Mouse (Mus musculus): ENCODE measurements at regions not wholly inside any gene's neighbourhood (a gene's known extent, or its start where the extent isn't known, plus 50 kb on each side); places are given as distances from the start of the nearest gene placed in this dataset.

DNA sequence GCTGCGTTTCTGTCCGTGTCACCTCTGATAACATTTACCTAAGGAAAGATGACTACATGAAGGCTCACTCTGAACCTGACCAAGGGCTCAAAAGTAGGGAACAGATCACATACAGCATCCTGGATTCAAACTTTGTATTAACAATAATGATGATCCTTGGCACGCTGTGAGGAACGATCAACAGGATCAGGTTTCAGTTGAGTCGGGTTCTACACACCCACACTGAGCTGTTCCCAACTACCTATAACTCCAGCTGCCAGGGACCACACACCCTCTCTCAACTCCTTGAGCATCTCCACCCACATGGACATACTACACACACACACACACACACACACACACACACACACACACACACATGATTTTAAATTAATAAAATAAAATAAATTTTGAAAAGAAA, 107.0 kb downstream of the Edn3 start:
- ATAC-seq (ENCODE audit: insufficient number of reproducible peaks, low FRiP score, low TSS enrichment, low read depth), result no peak
- Histone ChIP-seq H3K27me3 (no peaks in the 10 kb centered on the region), H3K4me1 (peaks cover 54% of the 10 kb centered on the region), H3K9me3 (replicated peaks) (no peaks in the 10 kb centered on the region), H3K4me3 (replicated peaks) (no peak overlapping the region), H3K27ac (replicated peaks) (0 out of 2 replicates have a peak overlapping the region, but pooled peaks have one; percentile 34), H3K36me3 (no peaks in the 10 kb centered on the region), H3K9ac (no peak overlapping the region), H3K4me2 (replicated peaks) (no peak overlapping the region)
- WGBS, result 34% methylated on average over 5 of the region's 5 CpGs

DNA sequence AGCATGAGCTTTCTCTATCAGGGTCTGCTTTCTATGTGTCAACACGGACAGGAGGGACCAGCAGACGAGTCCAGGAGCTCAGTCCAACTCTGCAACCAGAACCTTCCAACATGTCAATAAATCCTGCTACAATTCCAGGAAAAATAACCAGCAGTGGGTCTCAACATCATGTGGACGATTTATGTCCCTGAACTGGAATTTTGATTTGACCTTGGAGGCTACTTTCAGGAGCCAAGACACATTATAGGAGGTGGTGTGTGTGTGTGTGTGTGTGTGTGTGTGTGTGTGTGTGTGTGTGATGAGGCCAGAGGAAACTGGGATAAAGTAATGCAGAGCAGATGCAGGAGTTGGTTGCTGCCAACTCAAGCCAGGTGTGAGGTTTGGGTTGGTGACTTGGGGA, 107.8 kb downstream of the Edn3 start:
- no peak overlapping the region for H3K4me3 ChIP-seq (replicated peaks)
- no peak overlapping the region for H3K4me2 ChIP-seq (replicated peaks)
- H3K27ac ChIP-seq (replicated peaks), result peak overlapping the region; percentile 85; the same call in 1 of the 2 replicates
- H3K27me3 ChIP-seq, result no peaks in the 10 kb centered on the region
- no peaks in the 10 kb centered on the region for H3K9me3 ChIP-seq (replicated peaks)
- H3K9ac ChIP-seq, result no peak overlapping the region
- H3K36me3 ChIP-seq, result no peaks in the 10 kb centered on the region
- WGBS, result 36% methylated on average over 3 of the region's 3 CpGs
- H3K4me1 ChIP-seq, result peaks cover 57% of the 10 kb centered on the region
- ATAC-seq (ENCODE audit: insufficient number of reproducible peaks, low FRiP score, low TSS enrichment, low read depth), result no peak

DNA sequence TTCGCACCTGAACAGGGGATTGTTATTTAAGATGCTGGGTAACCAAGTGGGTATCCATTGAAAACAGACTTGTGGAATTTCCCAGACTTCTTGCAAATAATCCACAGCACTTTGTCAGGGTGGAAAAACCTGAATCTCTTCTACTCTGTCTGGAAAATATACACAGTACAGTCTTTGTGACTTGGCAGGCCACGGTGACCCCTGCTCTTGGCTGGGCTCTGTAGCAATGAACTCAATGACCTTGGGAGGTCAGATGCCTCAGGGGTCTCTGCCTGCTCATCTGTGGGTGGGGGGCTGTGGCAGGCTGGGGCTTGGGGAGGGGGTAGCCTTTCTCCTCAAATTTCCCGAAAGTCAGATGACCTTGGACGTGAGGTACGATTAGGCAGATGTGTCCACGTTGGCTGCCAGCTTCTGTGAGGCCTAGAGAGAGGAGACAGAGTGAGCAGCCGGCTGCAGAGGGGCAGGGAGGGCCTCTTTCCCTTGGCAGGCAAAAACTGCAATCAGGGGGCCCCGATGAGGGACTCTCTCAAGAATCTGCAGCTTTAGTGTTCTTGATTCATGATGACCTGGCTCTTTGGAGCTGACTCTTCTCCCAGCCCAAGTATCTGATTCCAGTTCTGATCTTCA, 108.4 kb downstream of the Edn3 start:
- H3K4me2 ChIP-seq (replicated peaks), result no peak overlapping the region

DNA sequence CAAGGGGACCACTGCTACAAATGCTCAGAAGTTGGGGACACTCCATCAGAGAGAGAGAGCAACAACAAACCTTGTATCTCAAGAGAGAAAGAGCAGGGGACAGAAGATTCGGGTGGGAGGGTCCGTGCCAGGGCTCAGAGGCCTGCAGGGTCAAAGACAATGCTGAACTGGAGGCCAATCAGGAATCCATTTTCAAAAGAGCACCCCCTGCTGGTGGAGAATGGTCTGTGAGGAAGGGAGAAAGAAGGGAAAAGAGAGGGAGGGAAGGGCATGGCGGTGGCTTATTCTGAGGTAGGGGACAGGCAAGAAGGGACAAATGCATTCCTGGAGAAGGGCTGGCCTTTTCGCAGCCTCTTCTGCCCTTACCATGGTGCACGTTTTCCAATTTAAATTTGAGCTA, 109.9 kb downstream of the Edn3 start:
- Histone ChIP-seq H3K4me2 (replicated peaks) (no peak overlapping the region), H3K27ac (replicated peaks) (peak overlapping the region; percentile 80; the same call in 1 of the 2 replicates)
- 70% methylated on average over 5 of the region's 5 CpGs for WGBS

More for the DNA sequence above, 108.4 kb downstream of the Edn3 start:
- no peaks in the 10 kb centered on the region for H3K36me3 ChIP-seq
- WGBS, result 27% methylated on average over 8 of the region's 8 CpGs
- no peak overlapping the region for H3K9ac ChIP-seq
- H3K9me3 ChIP-seq (replicated peaks), result no peaks in the 10 kb centered on the region
- peaks cover 57% of the 10 kb centered on the region for H3K4me1 ChIP-seq
- peak overlapping the region; percentile 85 for H3K27ac ChIP-seq (replicated peaks)
- H3K4me3 ChIP-seq (replicated peaks), result no peak overlapping the region
- H3K27me3 ChIP-seq, result no peaks in the 10 kb centered on the region
- ATAC-seq (ENCODE audit: insufficient number of reproducible peaks, low FRiP score, low TSS enrichment, low read depth), result 0 out of 2 replicates have a peak, but pooled peaks have one; percentile 22

DNA sequence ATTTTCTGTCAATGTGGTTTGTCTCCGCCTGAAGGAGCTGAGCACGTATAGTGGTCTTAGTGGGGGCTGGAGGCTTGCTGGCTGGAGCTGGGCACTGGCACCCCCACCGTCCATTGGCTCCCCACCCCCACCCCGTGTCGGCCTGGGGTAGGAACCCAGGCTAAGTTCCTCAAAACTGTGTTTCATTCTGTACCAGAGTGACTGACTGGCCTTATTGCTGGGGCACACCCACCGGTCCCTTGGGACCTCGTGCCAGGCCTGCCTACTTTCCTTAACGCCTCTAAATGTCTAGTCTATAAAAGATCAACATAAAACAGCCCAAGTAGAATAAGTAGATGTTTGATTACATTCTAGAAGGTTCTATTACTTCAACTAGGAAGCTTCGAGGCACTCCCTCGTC, 110.8 kb downstream of the Edn3 start:
- Histone ChIP-seq H3K27ac (replicated peaks) (peak overlapping the region; percentile 80), H3K9me3 (replicated peaks) (no peaks in the 10 kb centered on the region), H3K9ac (no peak overlapping the region), H3K4me1 (peaks cover 53% of the 10 kb centered on the region), H3K4me3 (replicated peaks) (no peak overlapping the region), H3K36me3 (no peaks in the 10 kb centered on the region), H3K4me2 (replicated peaks) (no peak overlapping the region), H3K27me3 (no peaks in the 10 kb centered on the region)
- 38% methylated on average over 10 of the region's 10 CpGs for WGBS
- no peak for ATAC-seq (ENCODE audit: insufficient number of reproducible peaks, low FRiP score, low TSS enrichment, low read depth)

More for the DNA sequence above, 109.9 kb downstream of the Edn3 start:
- no peaks in the 10 kb centered on the region for H3K36me3 ChIP-seq
- no peaks in the 10 kb centered on the region for H3K9me3 ChIP-seq (replicated peaks)
- H3K9ac ChIP-seq, result no peak overlapping the region
- ATAC-seq (ENCODE audit: insufficient number of reproducible peaks, low FRiP score, low TSS enrichment, low read depth), result no peak
- H3K27me3 ChIP-seq, result no peaks in the 10 kb centered on the region
- no peak overlapping the region for H3K4me3 ChIP-seq (replicated peaks)
- H3K4me1 ChIP-seq, result peaks cover 48% of the 10 kb centered on the region

DNA sequence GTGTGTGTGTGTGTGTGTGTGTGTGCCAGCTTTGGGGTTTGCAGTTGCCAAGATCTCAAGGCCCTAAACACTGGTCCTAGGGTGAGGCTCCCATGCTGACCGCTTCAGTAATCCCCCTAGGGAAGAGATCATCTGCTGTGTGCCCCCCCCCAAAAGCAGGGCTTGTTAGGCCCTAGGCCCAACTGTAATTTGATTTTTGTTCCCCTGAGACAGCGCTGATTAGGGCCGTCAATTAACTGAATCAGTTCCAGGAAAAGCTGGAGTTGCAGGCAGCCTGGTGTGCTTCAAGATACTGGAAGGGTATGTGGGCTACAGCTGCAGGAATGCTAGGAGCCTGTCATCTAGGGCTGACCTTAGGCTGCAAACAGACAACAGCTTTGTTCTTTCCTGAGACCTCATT, 111.4 kb downstream of the Edn3 start:
- Histone ChIP-seq H3K4me3 (replicated peaks) (no peak overlapping the region), H3K9ac (no peak overlapping the region), H3K4me2 (replicated peaks) (no peak overlapping the region), H3K27ac (replicated peaks) (peak overlapping the region; percentile 80), H3K9me3 (replicated peaks) (no peaks in the 10 kb centered on the region), H3K4me1 (peaks cover 58% of the 10 kb centered on the region), H3K27me3 (no peaks in the 10 kb centered on the region), H3K36me3 (no peaks in the 10 kb centered on the region)
- peak; percentile 56 for ATAC-seq (ENCODE audit: insufficient number of reproducible peaks, low FRiP score, low TSS enrichment, low read depth)
- 25% methylated on average over 3 of the region's 3 CpGs for WGBS

DNA sequence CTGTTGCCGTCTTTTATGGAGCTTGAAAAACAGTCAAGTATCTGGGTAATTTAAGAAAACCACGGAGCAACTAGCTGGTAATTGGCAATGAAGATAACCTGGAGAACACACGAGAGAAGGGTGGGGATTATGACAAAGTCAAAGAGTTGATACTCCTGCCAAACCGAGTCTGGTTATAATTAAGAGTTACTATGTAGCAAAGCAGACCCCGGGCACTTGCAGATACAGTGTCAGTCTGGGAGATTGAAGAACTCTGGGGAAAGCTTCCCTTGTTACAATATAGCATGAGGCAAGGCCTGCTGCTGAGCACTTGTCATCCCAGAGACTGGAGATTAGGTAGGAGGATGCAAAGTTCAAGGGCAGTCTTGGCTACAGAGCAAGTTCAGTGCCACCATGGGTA, 116.5 kb downstream of the Edn3 start:
- Histone ChIP-seq H3K9ac (no peak overlapping the region), H3K4me1 (peaks cover 31% of the 10 kb centered on the region), H3K4me2 (replicated peaks) (no peak overlapping the region), H3K27me3 (no peaks in the 10 kb centered on the region), H3K27ac (replicated peaks) (peak overlapping the region; percentile 75; the same call in 1 of the 2 replicates), H3K9me3 (replicated peaks) (no peaks in the 10 kb centered on the region), H3K4me3 (replicated peaks) (no peak overlapping the region), H3K36me3 (no peaks in the 10 kb centered on the region)
- ATAC-seq (ENCODE audit: insufficient number of reproducible peaks, low FRiP score, low TSS enrichment, low read depth), result no peak
- WGBS, result 15% methylated on average over 5 of the region's 5 CpGs

DNA sequence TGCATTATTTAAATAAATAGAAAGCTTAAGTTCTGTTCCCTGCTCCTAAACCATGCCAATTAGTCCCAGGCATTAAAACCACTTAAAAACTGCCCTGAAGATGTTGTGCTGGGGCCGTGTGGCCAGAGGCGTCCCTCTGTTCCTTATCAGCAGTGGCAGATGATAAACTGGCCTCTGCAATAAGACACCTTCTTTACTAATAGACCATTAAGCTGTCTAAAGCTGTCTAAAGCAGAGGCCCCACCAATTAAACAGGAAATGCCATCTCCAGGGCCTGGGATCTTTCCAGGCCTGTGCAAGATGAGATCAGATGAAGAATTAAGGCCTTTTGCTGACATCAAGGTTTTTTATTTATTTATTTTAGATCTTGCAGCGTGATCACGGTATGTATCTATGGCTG, 118.6 kb downstream of the Edn3 start:
- H3K4me3 ChIP-seq (replicated peaks), result no peak overlapping the region
- no peaks in the 10 kb centered on the region for H3K9me3 ChIP-seq (replicated peaks)
- H3K27ac ChIP-seq (replicated peaks), result no peak overlapping the region
- H3K9ac ChIP-seq, result no peak overlapping the region
- H3K36me3 ChIP-seq, result no peaks in the 10 kb centered on the region
- H3K27me3 ChIP-seq, result no peaks in the 10 kb centered on the region
- WGBS, result 48% methylated on average over 4 of the region's 4 CpGs
- no peak overlapping the region for H3K4me2 ChIP-seq (replicated peaks)
- ATAC-seq (ENCODE audit: insufficient number of reproducible peaks, low FRiP score, low TSS enrichment, low read depth), result no peak
- peaks cover 32% of the 10 kb centered on the region for H3K4me1 ChIP-seq

DNA sequence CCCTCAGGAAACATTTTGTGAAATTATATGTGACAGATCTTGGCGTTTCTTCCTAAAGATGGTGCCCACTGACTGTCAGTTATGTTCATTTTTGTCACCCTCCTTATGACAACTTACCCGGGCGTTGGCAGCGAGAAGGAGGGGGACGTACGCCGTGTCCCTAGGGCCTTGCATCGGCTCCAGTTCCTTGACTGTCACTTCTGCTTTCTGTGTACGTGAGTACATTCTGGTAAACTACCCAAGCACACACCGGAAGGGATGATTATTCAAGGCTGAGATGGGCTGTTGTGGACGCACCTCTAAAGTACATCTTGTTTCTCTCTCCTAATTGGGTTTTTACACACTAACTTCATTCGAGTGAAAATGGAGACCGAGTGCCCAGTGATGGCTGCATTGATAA, 120.2 kb downstream of the Edn3 start:
- Histone ChIP-seq H3K4me3 (replicated peaks) (no peak overlapping the region), H3K36me3 (no peaks in the 10 kb centered on the region), H3K9me3 (replicated peaks) (no peaks in the 10 kb centered on the region), H3K27me3 (no peaks in the 10 kb centered on the region), H3K4me2 (replicated peaks) (no peak overlapping the region), H3K4me1 (peaks cover 46% of the 10 kb centered on the region), H3K9ac (no peak overlapping the region), H3K27ac (replicated peaks) (no peak overlapping the region)
- no peak for ATAC-seq (ENCODE audit: insufficient number of reproducible peaks, low FRiP score, low TSS enrichment, low read depth)
- WGBS, result 85% methylated on average over 13 of the region's 13 CpGs

DNA sequence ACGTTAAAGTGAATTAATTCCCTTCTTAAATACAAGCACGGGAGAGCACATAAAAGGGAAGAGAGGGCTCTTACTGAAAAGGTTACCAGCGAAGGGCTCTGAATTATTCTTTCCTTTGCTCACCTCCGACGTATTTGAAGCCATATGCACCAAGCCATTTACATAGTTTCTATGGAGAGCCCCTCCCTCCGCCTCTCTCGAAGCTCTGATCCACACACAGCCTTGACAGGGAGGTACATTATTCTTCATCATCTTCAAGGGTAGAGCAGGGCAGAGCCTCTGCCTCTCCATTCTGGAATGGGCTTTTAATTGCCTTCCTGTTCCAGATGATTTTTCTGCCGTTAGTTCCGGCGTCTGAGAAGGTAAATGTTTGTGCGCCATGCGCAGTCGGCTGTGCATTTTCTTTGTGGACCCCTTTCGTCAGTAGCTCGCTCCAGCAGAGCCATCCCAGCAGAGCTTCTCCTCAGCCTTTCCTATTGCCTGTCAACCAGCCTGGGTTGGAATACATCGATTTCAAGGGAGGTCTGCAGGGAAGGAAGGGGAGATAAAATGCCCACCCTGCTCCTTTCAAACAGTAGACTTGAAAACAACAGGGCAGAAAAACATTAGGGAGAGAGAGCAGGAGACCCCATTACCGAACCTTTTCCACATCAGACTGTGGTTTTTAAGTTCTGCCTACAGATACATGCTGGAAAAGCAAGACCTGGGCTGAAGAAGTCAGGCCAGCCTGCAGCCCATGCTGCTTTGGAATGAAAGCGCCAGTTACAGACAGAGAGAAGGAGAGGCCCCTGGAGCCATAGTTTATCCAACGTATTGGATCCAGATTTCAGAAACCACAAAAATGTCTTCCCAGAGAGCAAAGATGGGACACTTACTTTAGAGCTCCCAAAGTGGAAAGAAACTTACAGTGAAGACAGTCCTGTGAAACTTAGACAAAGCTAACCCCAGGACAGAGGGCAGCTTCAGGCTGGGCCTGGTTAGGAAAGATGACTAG, 124.1 kb downstream of the Edn3 start:
- peaks cover 24% of the 10 kb centered on the region for H3K4me1 ChIP-seq
- H3K9me3 ChIP-seq (replicated peaks), result no peaks in the 10 kb centered on the region
- no peak overlapping the region for H3K9ac ChIP-seq
- H3K4me3 ChIP-seq (replicated peaks), result no peak overlapping the region
- 37% methylated on average over 19 of the region's 19 CpGs for WGBS
- peak overlapping the region; percentile 86 for H3K27ac ChIP-seq (replicated peaks)
- no peaks in the 10 kb centered on the region for H3K36me3 ChIP-seq
- no peaks in the 10 kb centered on the region for H3K27me3 ChIP-seq
- peak; percentile 70; the same call in 1 of the 2 replicates for ATAC-seq (ENCODE audit: insufficient number of reproducible peaks, low FRiP score, low TSS enrichment, low read depth)
- H3K4me2 ChIP-seq (replicated peaks), result no peak overlapping the region

DNA sequence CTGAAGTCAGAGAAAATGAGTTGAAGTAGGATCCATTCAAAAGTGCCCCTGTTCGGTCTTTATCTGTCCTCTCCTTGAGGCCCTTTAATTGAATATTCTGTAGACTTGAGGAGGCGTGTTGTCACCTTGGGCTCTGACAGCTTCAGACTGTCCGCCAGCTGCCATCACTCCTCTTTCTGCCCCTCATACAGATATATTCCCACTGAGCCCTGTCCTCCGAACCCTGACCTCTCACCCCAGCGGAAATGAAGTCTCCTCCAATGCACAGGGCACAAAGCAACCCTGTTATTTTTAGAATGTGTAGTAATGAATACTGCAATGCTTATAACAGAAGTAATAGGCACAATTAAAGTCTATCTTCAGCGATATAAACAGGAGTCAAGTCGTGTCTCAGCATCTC, 117.4 kb upstream of the Gm14444 start:
- WGBS, result 48% methylated on average over 7 of the region's 7 CpGs
- Histone ChIP-seq H3K36me3 (no peaks in the 10 kb centered on the region), H3K4me2 (replicated peaks) (no peak overlapping the region), H3K27me3 (no peaks in the 10 kb centered on the region), H3K9me3 (replicated peaks) (no peaks in the 10 kb centered on the region), H3K4me1 (no peaks in the 10 kb centered on the region), H3K9ac (no peak overlapping the region), H3K4me3 (replicated peaks) (no peak overlapping the region), H3K27ac (replicated peaks) (no peak overlapping the region)
- no peak for ATAC-seq (ENCODE audit: insufficient number of reproducible peaks, low FRiP score, low TSS enrichment, low read depth)

Measured in embryonic facial prominence, embryonic 15.5 days (tissue).